Mouse (Mus musculus): ENCODE measurements at regions not wholly inside any gene's neighbourhood (a gene's known extent, or its start where the extent isn't known, plus 50 kb on each side); places are given as distances from the start of the nearest gene placed in this dataset.

GRCm38 (mm10) chr17:14532979-14533314 is 161.1 kb downstream of the Thbs2 start:
- Histone ChIP-seq H3K4me1 (replicated peaks; ENCODE audit: low read depth, low read length) (no peaks in the 10 kb centered on the region), H3K4me3 (replicated peaks; ENCODE audit: low read length) (no peak overlapping the region), H3K9me3 (ENCODE audit: low read length) (no peaks in the 10 kb centered on the region), H3K36me3 (ENCODE audit: insufficient read depth, low read length) (no peaks in the 10 kb centered on the region), H3K27me3 (ENCODE audit: insufficient read depth, low read length) (no peaks in the 10 kb centered on the region)
- no peak for TF ChIP-seq NANOG (IDR thresholded peaks at IDR 0.05; ENCODE audit: borderline replicate concordance, low read length)
- no peak for TF ChIP-seq POU5F1 (IDR thresholded peaks at IDR 0.05; ENCODE audit: borderline replicate concordance, low read length)
- no peak for TF ChIP-seq CTCF (conservative IDR thresholded peaks at IDR 0.05; ENCODE audit: low read length)

- H3K4me3 ChIP-seq (replicated peaks; ENCODE audit: low read length), result no peak overlapping the region
- no peaks in the 10 kb centered on the region for H3K4me1 ChIP-seq (replicated peaks; ENCODE audit: low read depth, low read length)
- H3K27me3 ChIP-seq (ENCODE audit: insufficient read depth, low read length), result no peaks in the 10 kb centered on the region
- TF ChIP-seq NANOG (IDR thresholded peaks at IDR 0.05; ENCODE audit: borderline replicate concordance, low read length) (no peak), POU5F1 (IDR thresholded peaks at IDR 0.05; ENCODE audit: borderline replicate concordance, low read length) (no peak), CTCF (conservative IDR thresholded peaks at IDR 0.05; ENCODE audit: low read length) (no peak)
- no peaks in the 10 kb centered on the region for H3K36me3 ChIP-seq (ENCODE audit: insufficient read depth, low read length)
- H3K9me3 ChIP-seq (ENCODE audit: low read length), result no peaks in the 10 kb centered on the region
Observed at GRCm38 (mm10) chr17:14532298-14532978, 161.6 kb downstream of the Thbs2 start.

- Histone ChIP-seq H3K27me3 (ENCODE audit: insufficient read depth, low read length) (no peaks in the 10 kb centered on the region), H3K9me3 (ENCODE audit: low read length) (no peaks in the 10 kb centered on the region), H3K4me3 (replicated peaks; ENCODE audit: low read length) (no peak overlapping the region), H3K36me3 (ENCODE audit: insufficient read depth, low read length) (no peaks in the 10 kb centered on the region), H3K4me1 (replicated peaks; ENCODE audit: low read depth, low read length) (peaks cover 3% of the 10 kb centered on the region)
- no peak for TF ChIP-seq NANOG (IDR thresholded peaks at IDR 0.05; ENCODE audit: borderline replicate concordance, low read length)
- no peak for TF ChIP-seq CTCF (conservative IDR thresholded peaks at IDR 0.05; ENCODE audit: low read length)
- TF ChIP-seq POU5F1 (IDR thresholded peaks at IDR 0.05; ENCODE audit: borderline replicate concordance, low read length), result no peak
Observed at GRCm38 (mm10) chr17:14531796-14532195, 162.2 kb downstream of the Thbs2 start.

GRCm38 (mm10) chr17:14527691-14528090 is 166.3 kb downstream of the Thbs2 start:
- TF ChIP-seq CTCF (conservative IDR thresholded peaks at IDR 0.05; ENCODE audit: low read length), result no peak
- no peak for TF ChIP-seq NANOG (IDR thresholded peaks at IDR 0.05; ENCODE audit: borderline replicate concordance, low read length)
- no peak for TF ChIP-seq POU5F1 (IDR thresholded peaks at IDR 0.05; ENCODE audit: borderline replicate concordance, low read length)
- Histone ChIP-seq H3K27me3 (ENCODE audit: insufficient read depth, low read length) (0 out of 2 replicates have a peak, but pooled peaks cover 6% of the 10 kb centered on the region), H3K9me3 (ENCODE audit: low read length) (no peaks in the 10 kb centered on the region)

GRCm38 (mm10) chr17:14525255-14525654 is 168.8 kb downstream of the Thbs2 start:
- TF ChIP-seq POU5F1 (IDR thresholded peaks at IDR 0.05; ENCODE audit: borderline replicate concordance, low read length) (no peak), NANOG (IDR thresholded peaks at IDR 0.05; ENCODE audit: borderline replicate concordance, low read length) (no peak), CTCF (conservative IDR thresholded peaks at IDR 0.05; ENCODE audit: low read length) (no peak)
- H3K27me3 ChIP-seq (ENCODE audit: insufficient read depth, low read length), result 0 out of 2 replicates have a peak, but pooled peaks cover 9% of the 10 kb centered on the region

More at GRCm38 (mm10) chr17:14527691-14528090, 166.3 kb downstream of the Thbs2 start:
- Histone ChIP-seq H3K36me3 (ENCODE audit: insufficient read depth, low read length) (no peaks in the 10 kb centered on the region), H3K4me3 (replicated peaks; ENCODE audit: low read length) (no peak overlapping the region), H3K4me1 (replicated peaks; ENCODE audit: low read depth, low read length) (peaks cover 9% of the 10 kb centered on the region)

GRCm38 (mm10) chr17:14524426-14525236 is 169.4 kb downstream of the Thbs2 start:
- Histone ChIP-seq H3K9me3 (ENCODE audit: low read length) (no peaks in the 10 kb centered on the region), H3K36me3 (ENCODE audit: insufficient read depth, low read length) (no peaks in the 10 kb centered on the region), H3K4me1 (replicated peaks; ENCODE audit: low read depth, low read length) (peaks cover 9% of the 10 kb centered on the region), H3K4me3 (replicated peaks; ENCODE audit: low read length) (no peak overlapping the region), H3K27me3 (ENCODE audit: insufficient read depth, low read length) (0 out of 2 replicates have a peak, but pooled peaks cover 9% of the 10 kb centered on the region)
- no peak for TF ChIP-seq NANOG (IDR thresholded peaks at IDR 0.05; ENCODE audit: borderline replicate concordance, low read length)
- TF ChIP-seq CTCF (conservative IDR thresholded peaks at IDR 0.05; ENCODE audit: low read length), result peak; percentile 59

More at GRCm38 (mm10) chr17:14525255-14525654, 168.8 kb downstream of the Thbs2 start:
- H3K36me3 ChIP-seq (ENCODE audit: insufficient read depth, low read length), result no peaks in the 10 kb centered on the region
- H3K4me3 ChIP-seq (replicated peaks; ENCODE audit: low read length), result no peak overlapping the region
- H3K9me3 ChIP-seq (ENCODE audit: low read length), result no peaks in the 10 kb centered on the region
- peaks cover 9% of the 10 kb centered on the region for H3K4me1 ChIP-seq (replicated peaks; ENCODE audit: low read depth, low read length)

GRCm38 (mm10) chr17:14522011-14522410 is 172.0 kb downstream of the Thbs2 start:
- peaks cover 21% of the 10 kb centered on the region; the same call in 1 of the 2 replicates for H3K27me3 ChIP-seq (ENCODE audit: insufficient read depth, low read length)
- no peaks in the 10 kb centered on the region for H3K36me3 ChIP-seq (ENCODE audit: insufficient read depth, low read length)
- no peaks in the 10 kb centered on the region for H3K9me3 ChIP-seq (ENCODE audit: low read length)
- H3K4me1 ChIP-seq (replicated peaks; ENCODE audit: low read depth, low read length), result peaks cover 8% of the 10 kb centered on the region
- TF ChIP-seq NANOG (IDR thresholded peaks at IDR 0.05; ENCODE audit: borderline replicate concordance, low read length), result no peak
- no peak for TF ChIP-seq CTCF (conservative IDR thresholded peaks at IDR 0.05; ENCODE audit: low read length)
- no peak for TF ChIP-seq POU5F1 (IDR thresholded peaks at IDR 0.05; ENCODE audit: borderline replicate concordance, low read length)
- H3K4me3 ChIP-seq (replicated peaks; ENCODE audit: low read length), result no peak overlapping the region

- peaks cover 24% of the 10 kb centered on the region; the same call in 1 of the 2 replicates for H3K27me3 ChIP-seq (ENCODE audit: insufficient read depth, low read length)
- H3K4me3 ChIP-seq (replicated peaks; ENCODE audit: low read length), result no peak overlapping the region
- no peaks in the 10 kb centered on the region for H3K36me3 ChIP-seq (ENCODE audit: insufficient read depth, low read length)
- peak; percentile 74 for TF ChIP-seq CTCF (conservative IDR thresholded peaks at IDR 0.05; ENCODE audit: low read length)
- no peak for TF ChIP-seq NANOG (IDR thresholded peaks at IDR 0.05; ENCODE audit: borderline replicate concordance, low read length)
- H3K9me3 ChIP-seq (ENCODE audit: low read length), result no peaks in the 10 kb centered on the region
- no peaks in the 10 kb centered on the region for H3K4me1 ChIP-seq (replicated peaks; ENCODE audit: low read depth, low read length)
Observed at GRCm38 (mm10) chr17:14520565-14520964, 173.5 kb downstream of the Thbs2 start.
